Mouse (Mus musculus) intestine, postnatal 0 days (tissue): ENCODE results near the gene Tk1. TPM values are rescaled to one million over a fixed set of nuclear protein-coding genes. Genes with fewer than 3 reads are reported as not detected.

Experiments
- ATAC-seq: fragments of 200-750 bp; cut with Nextera tagmentation; 2 replicates; pipeline ENCODE4 v1.8.0; 2017; ENCODE audit warnings: mild to moderate bottlenecking, moderate TSS enrichment, moderate library complexity
- H3K27ac ChIP-seq: fragments of 300-500 bp; sonication (generic); 2 replicates; pipeline ENCODE4 v1.5.1; 2014; ENCODE audit warnings: mild to moderate bottlenecking, low read depth, low read length, moderate library complexity
- H3K27me3 ChIP-seq: fragments of 300-500 bp; sonication (generic); replicated peaks from 2 replicates; pipeline ENCODE4 v1.6.1; 2014; ENCODE audit warnings: low read length, mixed read lengths; ENCODE audit not compliant: control insufficient read depth, insufficient read depth
- H3K36me3 ChIP-seq: fragments of 300-500 bp; sonication (generic); 2 replicates; pipeline ENCODE4 v1.6.1; 2014; ENCODE audit warnings: mild to moderate bottlenecking, moderate library complexity; ENCODE audit not compliant: control insufficient read depth, insufficient read depth
- H3K4me1 ChIP-seq: fragments of 300-500 bp; sonication (generic); replicated peaks from 2 replicates; pipeline ENCODE4 v1.6.1; 2014; ENCODE audit warnings: antibody characterized with exemption, low read length, mixed read lengths; ENCODE audit not compliant: control insufficient read depth, insufficient read depth
- H3K4me2 ChIP-seq: fragments of 300-500 bp; sonication (generic); replicated peaks from 2 replicates; pipeline ENCODE4 v1.6.1; 2014; ENCODE audit warnings: low read depth, mild to moderate bottlenecking, moderate library complexity
- H3K4me3 ChIP-seq: fragments of 300-500 bp; sonication (generic); 2 replicates; pipeline ENCODE4 v1.5.1; 2014; ENCODE audit warnings: low read depth, low read length
- H3K9ac ChIP-seq: fragments of 300-500 bp; sonication (generic); 2 replicates; pipeline ENCODE4 v1.6.1; 2014; ENCODE audit warnings: mild to moderate bottlenecking, low read depth, low read length
- H3K9me3 ChIP-seq: fragments of 300-500 bp; sonication (generic); 2 replicates; pipeline ENCODE4 v1.6.1; 2016; ENCODE audit warnings: mixed run types; ENCODE audit not compliant: control insufficient read depth
- CTCF ChIP-seq: sonication (generic); IDR thresholded peaks from 2 replicates; pipeline ENCODE4 v1.5.1; 2016; ENCODE audit warnings: low read depth, mild to moderate bottlenecking, control low read depth, antibody characterized with exemption, moderate library complexity
- WGBS: fragments of 180-500 bp; shearing (Covaris S2); extraction: QIAGEN DNeasy Blood & Tissue Kit; methylation state at CpG from one replicate; pipeline ENCODE4 v1.1.7; 2014; 5-methylcytosine and 5-hydroxymethylcytosine counted together
- polyA plus RNA-seq: library from polyadenylated mRNA; unstranded; fragments of >200 nt; fragmentation: Nextera tagmentation; extraction: Ambion mirVana; gene quantifications from 2 replicates; pipeline ENCODE4 v1.2.1, GENCODE M21; 2015

The Tk1 gene
- polyA plus RNA-seq, 1 experiment from 2014 or later: 44.8 TPM

GRCm38 (mm10) chr11:117871376-117871775 is 45.5 kb upstream of the Tk1 start:
- peaks cover 4% of the 10 kb centered on the region; the same call in 1 of the 2 replicates for H3K36me3 ChIP-seq
- no peak overlapping the region for H3K4me3 ChIP-seq
- 76% methylated on average over 5 of the region's 5 CpGs for WGBS
- no peak for TF ChIP-seq CTCF
- no peaks in the 10 kb centered on the region for H3K9me3 ChIP-seq
- ATAC-seq: no peak
- peaks cover 5% of the 10 kb centered on the region; the same call in 1 of the 2 replicates for H3K4me1 ChIP-seq
- H3K4me2 ChIP-seq: no peak overlapping the region
- no peak overlapping the region for H3K9ac ChIP-seq
- H3K27ac ChIP-seq: no peak overlapping the region
- no peaks in the 10 kb centered on the region for H3K27me3 ChIP-seq

GRCm38 (mm10) chr11:117870688-117871365 is 44.9 kb upstream of the Tk1 start:
- H3K9ac ChIP-seq: no peak overlapping the region
- peaks cover 4% of the 10 kb centered on the region; the same call in 1 of the 2 replicates for H3K36me3 ChIP-seq
- H3K4me1 ChIP-seq: peaks cover 5% of the 10 kb centered on the region; the same call in 1 of the 2 replicates
- peak; percentile 99 for TF ChIP-seq CTCF
- peak; percentile 15; the same call in 1 of the 2 replicates for ATAC-seq
- no peak overlapping the region for H3K4me2 ChIP-seq
- H3K27ac ChIP-seq: no peak overlapping the region
- H3K4me3 ChIP-seq: no peak overlapping the region
- 40% methylated on average over 12 of the region's 12 CpGs for WGBS
- no peaks in the 10 kb centered on the region for H3K27me3 ChIP-seq
- H3K9me3 ChIP-seq: no peaks in the 10 kb centered on the region

GRCm38 (mm10) chr11:117865988-117866387 is 40.1 kb upstream of the Tk1 start:
- Histone ChIP-seq H3K36me3 (peaks cover 4% of the 10 kb centered on the region; the same call in 1 of the 2 replicates), H3K9me3 (no peaks in the 10 kb centered on the region), H3K4me1 (peaks cover 11% of the 10 kb centered on the region; the same call in 1 of the 2 replicates), H3K27me3 (no peaks in the 10 kb centered on the region), H3K4me3 (no peak overlapping the region), H3K27ac (no peak overlapping the region), H3K9ac (no peak overlapping the region), H3K4me2 (no peak overlapping the region)
- ATAC-seq: no peak
- TF ChIP-seq CTCF: no peak
- WGBS: 51% methylated on average over 6 of the region's 6 CpGs

GRCm38 (mm10) chr11:117864805-117865204 is 38.9 kb upstream of the Tk1 start:
- Histone ChIP-seq H3K4me1 (0 out of 2 replicates have a peak, but pooled peaks cover 11% of the 10 kb centered on the region), H3K9me3 (no peaks in the 10 kb centered on the region), H3K4me3 (no peak overlapping the region), H3K36me3 (peaks cover 4% of the 10 kb centered on the region; the same call in 1 of the 2 replicates), H3K27me3 (no peaks in the 10 kb centered on the region), H3K4me2 (no peak overlapping the region), H3K9ac (peak overlapping the region; percentile 17; the same call in 1 of the 2 replicates), H3K27ac (no peak overlapping the region)
- ATAC-seq: no peak
- no peak for TF ChIP-seq CTCF
- 74% methylated on average over 2 of the region's 2 CpGs for WGBS

GRCm38 (mm10) chr11:117863174-117863856 is 37.4 kb upstream of the Tk1 start:
- H3K4me3 ChIP-seq: no peak overlapping the region
- H3K36me3 ChIP-seq: no peaks in the 10 kb centered on the region; the same call in 1 of the 2 replicates
- H3K27me3 ChIP-seq: no peaks in the 10 kb centered on the region
- H3K27ac ChIP-seq: peak overlapping the region; percentile 68
- H3K9ac ChIP-seq: no peak overlapping the region
- H3K4me2 ChIP-seq: peak overlapping the region; percentile 22
- no peak for TF ChIP-seq CTCF
- peak; percentile 77 for ATAC-seq
- H3K4me1 ChIP-seq: 0 out of 2 replicates have a peak, but pooled peaks cover 11% of the 10 kb centered on the region
- WGBS: 21% methylated on average over 11 of the region's 11 CpGs
- no peaks in the 10 kb centered on the region for H3K9me3 ChIP-seq

- peak; percentile 19; the same call in 1 of the 2 replicates for TF ChIP-seq CTCF
- Histone ChIP-seq H3K27me3 (no peaks in the 10 kb centered on the region), H3K9ac (no peak within 1 kb of the TSS), H3K36me3 (peaks cover 20% of the 10 kb centered on the region), H3K4me3 (no peak within 1 kb of the TSS), H3K4me1 (0 out of 2 replicates have a peak, but pooled peaks cover 11% of the 10 kb centered on the region), H3K4me2 (peak within 1 kb of the TSS; percentile 28), H3K9me3 (no peaks in the 10 kb centered on the region), H3K27ac (no peak within 1 kb of the TSS)
- ATAC-seq: no peak
- 12% methylated on average over 23 of the region's 23 CpGs for WGBS
These were observed 34.7 kb upstream of the Tk1 start, which contains the start of gene Tmem235 for GRCm38 (mm10) chr11:117860601-117861000. Tmem235 (plus strand) TSS chr11:117860752.
